Mouse (Mus musculus): ENCODE measurements around the gene Emd. TPM values are rescaled to one million over a fixed set of nuclear protein-coding genes. Genes with fewer than 3 reads are reported as not detected.
"Not testable (repeated sequence)": the region's sequence is repeated elsewhere in the genome, so short reads cannot be mapped to it uniquely, and the experiment has no call there.

Emd gene
- total RNA-seq (2021), result 38.8 and 53.8 TPM in 2 replicates
- long read RNA-seq, transcript Emd-202 (6 exons, 1,338 nt), result major isoform, 6 of 13 reads
- long read RNA-seq, partial matches to known transcripts, result 1 of 13 reads
- long read RNA-seq, other reads (novel, unspliced or antisense), result 4 of 13 reads

GRCm38 (mm10) chrX:74254153-74254887 is at the start of gene Emd:
Gene Emd (plus strand): TSS chrX:74254687.
- peak; percentile 80 for DNase-seq

- DNase-seq, result no peak
Measured at GRCm38 (mm10) chrX:74218496-74218895, 36.0 kb upstream of the Emd start.

- DNase-seq, result no peak
Measured at GRCm38 (mm10) chrX:74219449-74219848, 35.0 kb upstream of the Emd start.

- DNase-seq, result not testable (repeated sequence)
Measured at GRCm38 (mm10) chrX:74220099-74220498, 34.4 kb upstream of the Emd start.

GRCm38 (mm10) chrX:74230038-74230437 is 24.4 kb upstream of the Emd start:
- DNase-seq, result no peak

GRCm38 (mm10) chrX:74233196-74233595 is 21.3 kb upstream of the Emd start:
- no peak for DNase-seq

- DNase-seq, result no peak
Measured at GRCm38 (mm10) chrX:74240332-74240731, 14.2 kb upstream of the Emd start.

- no peak for DNase-seq
Measured at GRCm38 (mm10) chrX:74243396-74243795, 11.1 kb upstream of the Emd start.

GRCm38 (mm10) chrX:74243807-74244206 is 10.7 kb upstream of the Emd start:
- no peak for DNase-seq

GRCm38 (mm10) chrX:74244614-74245083 is 9.8 kb upstream of the Emd start:
- peak; percentile 14 for DNase-seq

- DNase-seq, result no peak
Measured at GRCm38 (mm10) chrX:74245107-74245506, 9.4 kb upstream of the Emd start.

- peak; percentile 74 for DNase-seq
Measured at GRCm38 (mm10) chrX:74245687-74246086, 8.8 kb upstream of the Emd start.

GRCm38 (mm10) chrX:74246213-74246681 is 8.2 kb upstream of the Emd start:
- DNase-seq, result peak; percentile 82

- DNase-seq, result no peak
Measured at GRCm38 (mm10) chrX:74246693-74247092, 7.8 kb upstream of the Emd start.

- DNase-seq, result peak; percentile 56
Measured at GRCm38 (mm10) chrX:74248651-74249050, 5.8 kb upstream of the Emd start.

GRCm38 (mm10) chrX:74249615-74250014 is 4.9 kb upstream of the Emd start, which contains the start of gene Flna:
Gene Flna (minus strand): TSS chrX:74249820.
- peak; percentile 73 for DNase-seq

GRCm38 (mm10) chrX:74254888-74255565 is 540 bp downstream of the Emd start:
- DNase-seq, result no peak

- no peak for DNase-seq
Measured at GRCm38 (mm10) chrX:74257746-74258145, 3.3 kb downstream of the Emd start.

- DNase-seq, result no peak
Measured at GRCm38 (mm10) chrX:74269736-74270061, 15.2 kb downstream of the Emd start.

GRCm38 (mm10) chrX:74270062-74270901 is 15.8 kb downstream of the Emd start, which contains the start of gene Rpl10:
Gene Rpl10 (plus strand): TSS chrX:74270812.
- DNase-seq, result peak; percentile 82

- DNase-seq, result no peak
Measured at GRCm38 (mm10) chrX:74270902-74271551, 16.5 kb downstream of the Emd start.
